Mouse (Mus musculus) hindbrain, embryonic 15.5 days (tissue): ENCODE data around the gene Foxp1. TPM values are rescaled to one million over a fixed set of nuclear protein-coding genes. Genes with fewer than 3 reads are reported as not detected.

Experiments
- ATAC-seq: fragments of 200-750 bp; cut with Nextera tagmentation; 2 replicates; pipeline ENCODE4 v1.8.0; 2017; ENCODE audit warnings: low read depth, moderate number of reproducible peaks, moderate TSS enrichment; ENCODE audit not compliant: low FRiP score
- H3K27ac ChIP-seq: fragments of 300-500 bp; sonication (generic); replicated peaks from 2 replicates; pipeline ENCODE4 v1.5.1; 2015; ENCODE audit warnings: mild to moderate bottlenecking, inconsistent platforms
- H3K27me3 ChIP-seq: fragments of 300-500 bp; sonication (generic); 2 replicates; pipeline ENCODE4 v1.6.1; 2015; ENCODE audit warnings: control low read depth, inconsistent platforms
- H3K36me3 ChIP-seq: fragments of 300-500 bp; sonication (generic); 2 replicates; pipeline ENCODE4 v1.6.1; 2015; ENCODE audit warnings: control low read depth, inconsistent platforms
- H3K4me1 ChIP-seq: fragments of 300-500 bp; sonication (generic); replicated peaks from 2 replicates; pipeline ENCODE4 v1.6.1; 2015; ENCODE audit warnings: control low read depth, inconsistent platforms
- H3K4me2 ChIP-seq: fragments of 300-500 bp; sonication (generic); 2 replicates; pipeline ENCODE4 v1.6.1; 2015; ENCODE audit warnings: moderate library complexity, mild to moderate bottlenecking, inconsistent platforms
- H3K4me3 ChIP-seq: fragments of 300-500 bp; sonication (generic); 2 replicates; pipeline ENCODE4 v1.5.1; 2015; ENCODE audit warnings: mild to moderate bottlenecking, inconsistent platforms
- H3K9ac ChIP-seq: fragments of 300-500 bp; sonication (generic); 2 replicates; pipeline ENCODE4 v1.6.1; 2015; ENCODE audit warnings: inconsistent platforms
- H3K9me3 ChIP-seq: fragments of 300-500 bp; sonication (generic); 2 replicates; pipeline ENCODE4 v1.6.1; 2016; ENCODE audit warnings: control low read depth, inconsistent platforms
- WGBS: fragments of 180-500 bp; shearing (Covaris S2); methylation state at CpG from one replicate; pipeline ENCODE4 v1.1.7; 2015; 5-methylcytosine and 5-hydroxymethylcytosine counted together
- microRNA-seq: library from miRNA; unstranded; fragments of <30 nt; microRNA quantifications from one replicate; pipeline ENCODE4, GENCODE M21; 2016
- polyA plus RNA-seq: library from polyadenylated mRNA; unstranded; fragments of >200 nt; fragmentation: Nextera tagmentation; extraction: Ambion mirVana; gene quantifications from 2 replicates; pipeline ENCODE4 v1.2.1, GENCODE M21; 2015

The Foxp1 gene
- polyA plus RNA-seq, 1 experiment from 2014 or later, result 74.2 TPM

GRCm38 (mm10) chr6:98933135-98933724 lies 589.3 kb downstream of the Foxp1 start:
- Histone ChIP-seq H3K4me2 (no peak overlapping the region), H3K27ac (no peak overlapping the region), H3K9me3 (no peaks in the 10 kb centered on the region), H3K9ac (no peak overlapping the region), H3K36me3 (no peaks in the 10 kb centered on the region), H3K27me3 (peaks cover 3% of the 10 kb centered on the region; the same call in 1 of the 2 replicates), H3K4me1 (peaks cover 23% of the 10 kb centered on the region), H3K4me3 (no peak overlapping the region)
- WGBS, result 52% methylated on average over 18 of the region's 18 CpGs
- ATAC-seq, result no peak

- Histone ChIP-seq H3K4me3 (no peak overlapping the region), H3K27me3 (peaks cover 3% of the 10 kb centered on the region; the same call in 1 of the 2 replicates), H3K4me2 (no peak overlapping the region), H3K36me3 (no peaks in the 10 kb centered on the region), H3K9me3 (no peaks in the 10 kb centered on the region), H3K9ac (no peak overlapping the region), H3K27ac (no peak overlapping the region), H3K4me1 (peaks cover 20% of the 10 kb centered on the region)
- ATAC-seq, result no peak
- WGBS, result 79% methylated on average over 8 of the region's 8 CpGs
Observed at GRCm38 (mm10) chr6:98931881-98932540, 590.5 kb downstream of the Foxp1 start.

GRCm38 (mm10) chr6:98930652-98931300 lies 591.7 kb downstream of the Foxp1 start:
- H3K4me1 ChIP-seq, result peaks cover 20% of the 10 kb centered on the region
- H3K27ac ChIP-seq, result no peak overlapping the region

GRCm38 (mm10) chr6:98928365-98928764 lies 594.2 kb downstream of the Foxp1 start:
- H3K4me1 ChIP-seq, result peaks cover 18% of the 10 kb centered on the region
- H3K4me2 ChIP-seq, result no peak overlapping the region
- 57% methylated on average over 8 of the region's 8 CpGs for WGBS
- no peak overlapping the region for H3K27ac ChIP-seq
- no peaks in the 10 kb centered on the region for H3K36me3 ChIP-seq
- H3K4me3 ChIP-seq, result no peak overlapping the region
- no peak for ATAC-seq
- H3K9me3 ChIP-seq, result no peaks in the 10 kb centered on the region
- no peaks in the 10 kb centered on the region for H3K27me3 ChIP-seq
- H3K9ac ChIP-seq, result no peak overlapping the region

More at GRCm38 (mm10) chr6:98930652-98931300, 591.7 kb downstream of the Foxp1 start:
- no peak overlapping the region for H3K4me2 ChIP-seq
- no peak overlapping the region for H3K9ac ChIP-seq
- WGBS, result 35% methylated on average over 15 of the region's 15 CpGs
- no peaks in the 10 kb centered on the region for H3K36me3 ChIP-seq
- no peak overlapping the region for H3K4me3 ChIP-seq
- H3K9me3 ChIP-seq, result no peaks in the 10 kb centered on the region
- peaks cover 3% of the 10 kb centered on the region; the same call in 1 of the 2 replicates for H3K27me3 ChIP-seq
- peak; percentile 66 for ATAC-seq

GRCm38 (mm10) chr6:98901259-98901658 lies 621.3 kb downstream of the Foxp1 start:
- H3K4me3 ChIP-seq, result no peak overlapping the region
- 94% methylated on average over 6 of the region's 6 CpGs for WGBS
- H3K9ac ChIP-seq, result no peak overlapping the region
- no peaks in the 10 kb centered on the region for H3K9me3 ChIP-seq
- H3K27me3 ChIP-seq, result no peaks in the 10 kb centered on the region
- no peak overlapping the region for H3K4me2 ChIP-seq
- H3K27ac ChIP-seq, result no peak overlapping the region
- no peaks in the 10 kb centered on the region for H3K36me3 ChIP-seq
- no peak for ATAC-seq
- no peaks in the 10 kb centered on the region for H3K4me1 ChIP-seq

- ATAC-seq, result no peak
- H3K9me3 ChIP-seq, result no peaks in the 10 kb centered on the region
- H3K4me2 ChIP-seq, result no peak overlapping the region
- no peak overlapping the region for H3K4me3 ChIP-seq
- H3K4me1 ChIP-seq, result no peaks in the 10 kb centered on the region
- no peak overlapping the region for H3K9ac ChIP-seq
- H3K27me3 ChIP-seq, result no peaks in the 10 kb centered on the region
- H3K36me3 ChIP-seq, result no peaks in the 10 kb centered on the region
- H3K27ac ChIP-seq, result no peak overlapping the region
- WGBS, result 84% methylated on average over 1 of the region's 1 CpGs
Observed at GRCm38 (mm10) chr6:98878208-98878607, 644.3 kb downstream of the Foxp1 start.

GRCm38 (mm10) chr6:98876401-98876800 lies 646.1 kb downstream of the Foxp1 start:
- no peak overlapping the region for H3K9ac ChIP-seq
- no peaks in the 10 kb centered on the region for H3K27me3 ChIP-seq
- no peak for ATAC-seq
- H3K4me1 ChIP-seq, result no peaks in the 10 kb centered on the region
- no peak overlapping the region for H3K4me3 ChIP-seq
- H3K9me3 ChIP-seq, result no peaks in the 10 kb centered on the region
- H3K36me3 ChIP-seq, result no peaks in the 10 kb centered on the region
- no peak overlapping the region for H3K27ac ChIP-seq
- 61% methylated on average over 2 of the region's 2 CpGs for WGBS
- H3K4me2 ChIP-seq, result no peak overlapping the region

Small RNA genes lying within 50 kb of the gene (microRNA-seq; reads per million reads assigned to microRNA genes)
- gene Gm22328 (not detected), gene Gm49348 (not detected)

Other genes with a start within 250 kb of the Foxp1 start
- 6.9 and 7.7 TPM in 2 replicates for gene Eif4e3, start 144.1 kb upstream of the Foxp1 start, polyA plus RNA-seq
- 3.4 and 4.1 TPM in 2 replicates for gene Gm20696, start 144.1 kb upstream of the Foxp1 start, polyA plus RNA-seq
- 21.1 and 23.4 TPM in 2 replicates for gene Gpr27, start 170.0 kb upstream of the Foxp1 start, polyA plus RNA-seq
- gene Prok2, start 203.7 kb upstream of the Foxp1 start, polyA plus RNA-seq, result 0.33 and 0.36 TPM in 2 replicates